Mouse (Mus musculus) neural tube, embryonic 11.5 days (tissue): ENCODE results near the gene Shcbp1. TPM values are rescaled to one million over a fixed set of nuclear protein-coding genes. Genes with fewer than 3 reads are reported as not detected.
"Not testable (repeated sequence)": the region's sequence is repeated elsewhere in the genome, so short reads cannot be mapped to it uniquely, and the experiment has no call there.

Source experiments
- ATAC-seq: fragments of 200-750 bp; cut with Nextera tagmentation; 2 replicates; pipeline ENCODE4 v1.8.0; 2017; ENCODE audit warnings: moderate number of reproducible peaks, mild to moderate bottlenecking, moderate TSS enrichment, moderate library complexity; ENCODE audit not compliant: insufficient read depth, low FRiP score, low TSS enrichment
- DNase-seq: peaks from one replicate; pipeline ENCODE4 v3.0.0-alpha.2; 2015; ENCODE audit warnings: low spot score
- H3K27ac ChIP-seq: fragments of 300-500 bp; sonication (generic); 2 replicates; pipeline ENCODE4 v1.5.1; 2014; ENCODE audit warnings: low read depth, mild to moderate bottlenecking, low read length
- H3K27me3 ChIP-seq: fragments of 300-500 bp; sonication (generic); 2 replicates; pipeline ENCODE4 v1.6.1; 2014; ENCODE audit warnings: mild to moderate bottlenecking, low read length, mixed read lengths; ENCODE audit not compliant: control insufficient read depth, insufficient read depth
- H3K36me3 ChIP-seq: fragments of 300-500 bp; sonication (generic); 2 replicates; pipeline ENCODE4 v1.6.1; 2014; ENCODE audit warnings: mild to moderate bottlenecking, low read length, moderate library complexity, mixed read lengths; ENCODE audit not compliant: control insufficient read depth, insufficient read depth
- H3K4me1 ChIP-seq: fragments of 300-500 bp; sonication (generic); 2 replicates; pipeline ENCODE4 v1.6.1; 2014; ENCODE audit warnings: low read length, mixed read lengths; ENCODE audit not compliant: control insufficient read depth, insufficient read depth
- H3K4me2 ChIP-seq: fragments of 300-500 bp; sonication (generic); 2 replicates; pipeline ENCODE4 v1.6.1; 2014; ENCODE audit warnings: low read depth, mild to moderate bottlenecking, moderate library complexity
- H3K4me3 ChIP-seq: fragments of 300-500 bp; sonication (generic); 2 replicates; pipeline ENCODE4 v1.5.1; 2014; ENCODE audit warnings: low read depth, low read length
- H3K9ac ChIP-seq: fragments of 300-500 bp; sonication (generic); 2 replicates; pipeline ENCODE4 v1.6.1; 2014; ENCODE audit warnings: mild to moderate bottlenecking, low read length
- H3K9me3 ChIP-seq: fragments of 300-500 bp; sonication (generic); 2 replicates; pipeline ENCODE4 v1.6.1; 2016; ENCODE audit warnings: low read length; ENCODE audit not compliant: control insufficient read depth
- WGBS: fragments of 180-500 bp; shearing (Covaris S2); extraction: QIAGEN DNeasy Blood & Tissue Kit; methylation state at CpG from one replicate; pipeline ENCODE4 v1.1.7; 2014; 5-methylcytosine and 5-hydroxymethylcytosine counted together
- polyA plus RNA-seq: library from polyadenylated mRNA; unstranded; fragments of >200 nt; fragmentation: Nextera tagmentation; extraction: Ambion mirVana; gene quantifications from 2 replicates; pipeline ENCODE4 v1.2.1, GENCODE M21; 2014

The Shcbp1 gene
- polyA plus RNA-seq, 1 experiment from 2014 or later: 77.4 TPM

DNA sequence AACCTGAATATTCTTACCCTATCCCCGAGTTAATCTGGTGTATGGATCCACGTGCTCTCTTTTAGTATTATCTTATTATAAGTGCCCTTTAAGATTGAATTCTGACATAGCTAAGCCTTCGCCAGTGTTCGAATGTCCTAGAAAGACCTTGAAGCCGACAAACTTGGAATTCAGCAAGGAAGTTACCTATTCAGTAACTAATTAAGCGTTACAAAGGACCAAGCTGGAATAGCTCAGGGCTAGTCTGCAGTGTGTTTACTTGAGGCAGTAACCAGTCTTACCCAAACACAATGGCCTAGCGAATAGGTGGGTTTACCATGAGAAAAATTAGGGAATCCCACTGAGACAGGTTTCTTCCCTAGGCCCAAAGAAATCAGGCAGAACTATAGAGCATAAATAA lies 71.5 kb downstream of the Shcbp1 start:
- H3K4me2 ChIP-seq, DNase-seq, H3K27me3 ChIP-seq, H3K4me1 ChIP-seq, H3K9ac ChIP-seq, H3K9me3 ChIP-seq, H3K4me3 ChIP-seq, H3K27ac ChIP-seq, H3K36me3 ChIP-seq, ATAC-seq: not testable (repeated sequence)
- 87% methylated on average over 7 of the region's 7 CpGs for WGBS

DNA sequence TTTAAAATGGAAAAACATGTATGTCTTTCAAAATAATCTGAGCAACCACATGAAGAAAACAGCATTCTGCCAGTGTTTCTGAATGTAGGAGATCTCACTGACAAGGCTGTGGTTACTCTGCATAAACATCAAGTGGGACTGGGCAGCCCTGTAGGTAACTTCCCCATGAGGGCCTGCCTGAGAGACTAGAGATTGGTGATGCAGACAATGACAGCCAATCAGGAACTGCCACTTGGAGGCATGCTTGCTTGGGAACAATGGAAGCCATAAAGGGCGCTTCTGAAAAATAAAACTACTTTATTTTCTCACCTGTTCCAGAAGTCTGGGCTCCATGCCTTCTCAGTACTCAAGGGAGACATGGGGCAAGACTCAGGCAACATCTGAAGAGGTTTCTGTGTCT lies 87.7 kb downstream of the Shcbp1 start:
- no peak overlapping the region for H3K9ac ChIP-seq
- H3K4me3 ChIP-seq: no peak overlapping the region
- H3K36me3 ChIP-seq: no peaks in the 10 kb centered on the region
- WGBS: 56% methylated on average over 1 of the region's 1 CpGs
- ATAC-seq: no peak
- DNase-seq: no peak
- H3K4me1 ChIP-seq: no peaks in the 10 kb centered on the region
- H3K4me2 ChIP-seq: no peak overlapping the region
- H3K9me3 ChIP-seq: no peaks in the 10 kb centered on the region
- H3K27ac ChIP-seq: no peak overlapping the region
- no peaks in the 10 kb centered on the region for H3K27me3 ChIP-seq

Other genes with a start within 250 kb of the Shcbp1 start
- gene Zfp958, start 166.4 kb downstream of the Shcbp1 start, polyA plus RNA-seq: 14.1 and 18.9 TPM in 2 replicates